Mouse (Mus musculus): ENCODE results near the gene Med13l.
A peak's percentile ranks its signal among the peaks of the same experiment; 100 is the strongest.

Med13l gene

GRCm38 (mm10) chr5:118655966-118656365, 95.5 kb downstream of the Med13l start:
- DNase-seq (ENCODE audit: low read depth, low spot score) = no peak

DNA sequence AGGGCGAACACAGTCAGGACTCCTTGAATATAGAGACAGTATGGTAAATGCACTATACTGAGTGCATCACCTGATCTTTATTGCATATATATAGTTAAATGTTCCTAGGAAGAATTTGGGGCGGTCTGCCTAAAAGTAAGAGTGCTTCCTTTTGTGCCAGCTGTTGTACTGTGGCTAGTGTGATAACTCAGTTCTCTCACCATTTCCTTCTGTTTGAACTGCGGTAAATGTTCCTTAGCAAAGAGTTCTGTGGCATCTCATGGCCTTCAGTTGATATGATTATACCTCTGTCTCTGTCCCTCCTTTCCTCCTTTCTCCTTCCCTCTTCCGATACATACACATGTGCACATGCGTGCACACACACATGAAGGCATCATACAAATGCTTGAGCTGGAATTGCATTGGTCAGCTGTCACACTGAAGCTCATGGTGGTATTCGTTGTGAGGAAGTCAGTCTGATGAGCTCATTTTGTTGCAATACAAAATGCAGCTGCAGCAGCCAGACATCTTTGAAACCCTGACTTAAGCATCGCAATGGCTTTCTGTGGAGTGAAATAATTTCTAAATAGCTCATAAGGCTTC, 97.9 kb downstream of the Med13l start:
- no peak for DNase-seq (ENCODE audit: low read depth, low spot score)

GRCm38 (mm10) chr5:118659713-118660112, 99.2 kb downstream of the Med13l start:
- DNase-seq (ENCODE audit: low read depth, low spot score) = no peak

DNA sequence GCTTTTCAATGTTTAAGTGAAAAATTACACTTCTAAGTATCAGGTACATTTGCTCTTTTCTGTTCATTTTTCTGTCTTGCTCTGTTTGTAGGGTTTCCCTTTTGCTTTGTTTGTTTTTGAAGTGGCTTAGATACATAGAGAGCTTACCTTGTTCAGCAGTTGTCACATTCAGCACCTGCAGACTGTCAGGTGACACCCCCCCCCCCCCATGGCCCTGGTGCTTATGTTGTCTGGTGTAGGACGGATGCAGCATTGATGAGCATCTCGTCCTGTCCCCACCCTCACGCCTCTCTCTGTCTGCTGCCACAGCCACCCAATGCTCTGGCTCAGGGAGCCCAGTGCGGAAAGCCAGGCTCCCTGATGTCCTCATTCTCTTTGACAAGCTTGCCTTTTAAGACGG, 101.3 kb downstream of the Med13l start:
- DNase-seq (ENCODE audit: low read depth, low spot score) = peak; percentile 23

DNA sequence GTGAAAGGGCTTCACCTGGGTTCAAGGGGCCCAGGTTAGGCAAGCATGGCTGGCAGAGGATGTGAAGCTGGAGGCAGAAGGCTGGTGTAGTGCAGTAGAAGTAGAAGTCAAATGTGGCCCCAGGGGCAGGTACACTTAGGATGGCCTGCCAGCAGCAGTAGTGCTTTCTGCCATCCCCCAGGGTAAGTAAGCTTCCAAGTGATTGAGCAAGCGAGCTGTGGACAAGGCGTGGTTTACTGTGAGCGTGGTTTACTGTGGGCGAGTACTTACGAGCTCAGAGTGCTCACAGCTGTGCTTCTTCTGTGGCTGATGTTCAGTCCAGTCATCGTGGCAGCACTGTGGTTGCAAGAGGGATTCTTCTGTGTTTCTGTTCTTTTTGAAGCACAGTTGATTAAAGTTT, 103.5 kb downstream of the Med13l start:
- DNase-seq (ENCODE audit: low read depth, low spot score) = no peak

DNA sequence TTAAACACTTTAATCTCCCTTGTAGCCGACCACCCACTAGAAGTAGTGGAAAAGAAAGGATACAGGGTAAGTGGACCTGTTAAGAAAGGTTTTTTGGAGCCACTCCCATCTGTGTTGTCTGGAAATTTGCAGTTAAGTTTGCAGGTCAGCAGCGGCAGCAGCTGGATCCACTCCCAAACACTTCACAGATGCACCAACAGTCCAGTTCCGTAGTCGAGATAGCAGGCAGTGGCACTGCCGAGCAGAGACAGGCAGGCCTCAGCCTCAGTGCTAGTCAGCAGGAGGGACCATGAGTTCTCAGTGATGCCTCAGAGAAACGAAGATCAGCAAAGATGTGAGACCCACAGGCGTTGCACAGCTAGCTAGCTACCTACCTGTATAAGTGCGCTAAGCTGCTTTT, 104.5 kb downstream of the Med13l start:
- DNase-seq (ENCODE audit: low read depth, low spot score) = no peak

- DNase-seq (ENCODE audit: low read depth, low spot score) = no peak
Measured at GRCm38 (mm10) chr5:118666437-118667207, 106.1 kb downstream of the Med13l start.

- DNase-seq (ENCODE audit: low read depth, low spot score) = no peak
Measured at GRCm38 (mm10) chr5:118667863-118668262, 107.4 kb downstream of the Med13l start.

- no peak for DNase-seq (ENCODE audit: low read depth, low spot score)
Measured at GRCm38 (mm10) chr5:118668931-118669330, 108.5 kb downstream of the Med13l start.

GRCm38 (mm10) chr5:118672111-118672510, 111.6 kb downstream of the Med13l start:
- no peak for DNase-seq (ENCODE audit: low read depth, low spot score)

- DNase-seq (ENCODE audit: low read depth, low spot score) = no peak
Measured at GRCm38 (mm10) chr5:118673859-118674258, 113.4 kb downstream of the Med13l start.

GRCm38 (mm10) chr5:118674321-118674720, 113.8 kb downstream of the Med13l start:
- DNase-seq (ENCODE audit: low read depth, low spot score) = no peak

- DNase-seq (ENCODE audit: low read depth, low spot score) = no peak
Measured at GRCm38 (mm10) chr5:118675697-118676096, 115.2 kb downstream of the Med13l start.

DNA sequence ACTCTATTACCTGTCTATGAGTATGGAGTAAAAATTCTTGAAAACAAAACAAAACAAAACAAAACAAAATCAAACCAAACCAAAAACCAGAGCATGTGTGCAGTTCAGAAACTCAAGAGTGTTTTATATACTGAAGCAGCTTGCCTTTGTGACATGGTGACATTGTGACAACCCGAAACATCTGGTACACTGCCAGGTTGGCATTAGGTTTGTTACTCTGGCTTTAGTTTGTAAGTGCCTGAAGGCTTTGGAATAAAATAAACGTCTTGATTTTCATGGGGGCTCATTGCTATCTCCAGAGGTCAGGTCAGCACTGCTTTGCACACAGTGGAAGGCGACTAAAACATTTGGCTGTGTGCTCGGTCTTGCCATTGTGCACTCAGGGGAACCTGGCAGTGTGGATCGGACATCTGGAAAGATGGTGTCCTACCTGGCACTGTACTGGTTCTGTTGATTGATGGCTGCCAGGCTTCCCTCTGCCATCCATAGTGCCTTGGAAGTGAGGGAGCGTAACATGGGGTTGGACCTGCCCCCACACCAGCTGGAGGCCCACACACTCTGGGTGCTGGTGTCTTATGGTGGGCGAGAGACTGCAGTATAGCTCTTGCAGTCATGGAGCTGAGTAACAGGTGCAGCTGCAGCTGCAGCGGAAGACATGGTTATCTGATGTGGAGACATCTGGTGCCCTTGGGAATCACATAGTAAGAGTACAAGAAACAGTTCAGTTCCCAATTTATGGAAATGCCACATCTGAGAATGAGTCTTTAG, 115.9 kb downstream of the Med13l start:
- DNase-seq (ENCODE audit: low read depth, low spot score) = no peak

GRCm38 (mm10) chr5:118679283-118679835, 118.9 kb downstream of the Med13l start:
- DNase-seq (ENCODE audit: low read depth, low spot score) = no peak

GRCm38 (mm10) chr5:118680853-118681252, 120.4 kb downstream of the Med13l start:
- DNase-seq (ENCODE audit: low read depth, low spot score) = no peak

- no peak for DNase-seq (ENCODE audit: low read depth, low spot score)
Measured at GRCm38 (mm10) chr5:118682007-118682406, 121.5 kb downstream of the Med13l start.

DNA sequence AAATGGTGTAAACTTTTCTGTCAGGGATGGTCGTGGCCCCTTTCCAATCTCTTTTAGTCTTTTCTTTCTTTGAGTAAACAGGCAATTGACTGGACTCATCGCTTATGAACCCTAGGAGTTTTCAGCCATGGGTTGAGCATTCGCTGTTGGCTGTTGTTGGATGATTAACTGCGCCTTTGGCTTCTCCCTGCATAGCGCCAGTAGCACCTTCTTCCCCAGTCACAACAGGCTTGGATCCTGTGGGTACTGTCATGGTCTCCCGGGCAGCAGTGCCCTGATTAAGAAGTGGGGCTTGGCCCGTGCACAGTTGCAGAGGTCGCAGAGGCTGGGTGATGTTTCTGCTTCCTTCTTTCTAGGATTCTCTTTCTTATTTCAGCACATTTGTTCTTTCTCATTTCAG, 124.7 kb downstream of the Med13l start:
- DNase-seq (ENCODE audit: low read depth, low spot score) = no peak

GRCm38 (mm10) chr5:118686021-118686420, 125.5 kb downstream of the Med13l start:
- DNase-seq (ENCODE audit: low read depth, low spot score) = no peak

DNA sequence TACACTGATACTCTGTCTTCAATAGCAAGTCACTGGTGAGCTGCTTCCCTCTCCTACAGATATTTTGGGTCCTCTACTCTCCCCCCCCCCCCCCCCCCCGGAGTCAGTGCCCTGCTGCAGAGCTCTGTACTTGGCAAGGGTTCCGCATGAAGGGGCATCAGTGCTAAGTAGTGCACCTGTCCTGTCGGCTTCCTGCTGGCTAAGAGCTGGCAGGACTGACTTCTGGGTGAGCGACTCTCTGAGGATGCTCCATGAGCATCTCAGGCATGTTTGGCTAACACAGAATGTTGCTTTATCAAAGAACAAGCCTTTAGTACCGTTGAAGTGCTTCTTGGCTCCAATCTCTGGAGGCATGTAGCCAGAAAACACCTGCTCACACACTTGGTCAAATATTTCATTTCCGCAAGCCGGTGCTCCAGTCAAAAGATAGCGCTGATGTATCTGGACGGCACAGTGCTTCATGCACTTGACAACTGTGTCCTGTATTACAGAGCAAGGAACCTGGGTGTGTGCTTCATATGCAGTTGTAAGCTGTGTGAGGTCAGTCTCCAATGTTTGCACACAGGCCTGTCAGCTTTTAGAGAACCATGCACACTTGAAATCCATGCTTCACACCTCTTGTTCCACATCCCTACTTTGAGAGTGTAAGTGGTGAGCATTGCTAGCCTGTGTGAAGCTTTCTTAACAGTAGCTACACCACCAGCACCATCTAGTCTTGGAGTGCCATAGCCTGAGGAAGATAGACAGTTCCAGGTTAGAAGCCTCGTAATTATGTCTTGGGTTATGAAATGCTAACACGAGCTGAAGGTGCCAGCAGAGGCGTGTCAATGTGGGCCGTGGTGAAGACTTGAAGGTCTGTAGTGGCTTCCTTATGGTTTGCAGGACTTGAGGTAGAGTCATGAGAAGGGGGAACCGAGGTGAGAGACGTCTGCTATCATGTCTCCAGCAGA, 128.7 kb downstream of the Med13l start:
- no peak for DNase-seq (ENCODE audit: low read depth, low spot score)

DNA sequence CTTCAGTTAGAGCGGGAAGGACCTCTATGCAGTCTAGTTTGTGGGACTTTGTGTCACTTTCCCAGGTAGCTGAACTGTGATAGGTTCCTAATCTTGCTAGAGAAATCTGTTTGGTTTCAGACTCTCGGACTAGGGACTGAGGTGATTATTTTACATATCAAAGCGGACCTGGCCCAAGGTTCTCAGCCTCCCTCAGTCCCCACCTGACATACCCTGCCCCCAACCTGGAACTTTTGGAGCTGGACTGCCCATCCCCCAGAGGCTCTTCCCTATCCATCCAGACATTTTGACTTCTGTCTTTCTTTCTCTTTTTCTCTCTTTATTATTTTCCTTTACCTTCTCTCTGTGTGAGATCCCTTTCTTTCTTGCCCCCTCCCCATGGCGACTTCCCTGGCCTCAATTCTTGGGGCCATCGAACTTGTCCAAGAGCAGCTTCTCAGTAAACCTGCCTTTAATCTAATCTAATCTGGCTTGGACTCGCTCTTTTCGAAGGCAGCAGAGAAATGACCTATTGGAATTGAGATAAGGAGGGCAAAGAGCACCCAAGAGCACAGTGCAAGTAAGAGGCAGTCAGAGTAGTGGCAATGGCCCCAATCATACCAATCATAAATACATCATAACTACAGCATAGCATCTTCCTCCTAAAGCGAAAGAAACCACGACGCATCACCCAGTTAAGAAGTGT, 130.7 kb downstream of the Med13l start:
- no peak for DNase-seq (ENCODE audit: low read depth, low spot score)
